Mouse (Mus musculus) regulatory T cell (primary cell): Measurements from ENCODE around the gene Ate1.
"Not testable (repeated sequence)": the region's sequence is repeated elsewhere in the genome, so short reads cannot be mapped to it uniquely, and the experiment has no call there.

ENCODE experiments used
- in situ Hi-C: fragments of 300-600 bp; cut with MboI, MseI; formaldehyde crosslinking; loops from one replicate; pipeline ENCODE4 v1.15.1; 2025; ENCODE audit warnings: high pct_unique_total_duplicates

Ate1 gene

GRCm38 (mm10) chr7:130419961-130420360 is 100.2 kb downstream of the Ate1 start:
- in situ Hi-C loops, result no loop called here

- in situ Hi-C loops, result no loop called here
These were observed 112.5 kb downstream of the Ate1 start for GRCm38 (mm10) chr7:130407622-130408021.

- in situ Hi-C loops, result no loop called here
These were observed 116.8 kb downstream of the Ate1 start for GRCm38 (mm10) chr7:130403346-130403745.

- in situ Hi-C loops, result no loop called here
These were observed 125.5 kb downstream of the Ate1 start for GRCm38 (mm10) chr7:130394697-130395096.

- in situ Hi-C loops, result not testable (repeated sequence)
These were observed 130.1 kb downstream of the Ate1 start for GRCm38 (mm10) chr7:130390060-130390459.

- in situ Hi-C loops, result no loop called here
These were observed 133.9 kb downstream of the Ate1 start for GRCm38 (mm10) chr7:130386308-130386707.

GRCm38 (mm10) chr7:130385732-130386294 is 134.4 kb downstream of the Ate1 start:
- in situ Hi-C loops, result no loop called here

GRCm38 (mm10) chr7:130382126-130382525 is 138.0 kb downstream of the Ate1 start:
- in situ Hi-C loops, result loop anchor here (5.0 kb wide), 1 partner anchor 735 kb away; no protein-coding TSS in a partner anchor

GRCm38 (mm10) chr7:130381387-130381951 is 138.7 kb downstream of the Ate1 start:
- in situ Hi-C loops, result loop anchor here (5.0 kb wide), 1 partner anchor 734 kb away; no protein-coding TSS in a partner anchor

- in situ Hi-C loops, result loop anchor here (5.0 kb wide), 1 partner anchor 734 kb away; no protein-coding TSS in a partner anchor
These were observed 139.3 kb downstream of the Ate1 start for GRCm38 (mm10) chr7:130380769-130381355.

- in situ Hi-C loops, result loop anchor here (5.0 kb wide), 1 partner anchor 733 kb away; no protein-coding TSS in a partner anchor
These were observed 139.8 kb downstream of the Ate1 start for GRCm38 (mm10) chr7:130380367-130380766.

- in situ Hi-C loops, result loop anchor here (5.0 kb wide), 1 partner anchor 733 kb away; no protein-coding TSS in a partner anchor
These were observed 140.3 kb downstream of the Ate1 start for GRCm38 (mm10) chr7:130379886-130380285.

GRCm38 (mm10) chr7:130378308-130378707 is 141.9 kb downstream of the Ate1 start:
- in situ Hi-C loops, result no loop called here

- in situ Hi-C loops, result no loop called here
These were observed 145.9 kb downstream of the Ate1 start for GRCm38 (mm10) chr7:130374311-130374710.

GRCm38 (mm10) chr7:130368827-130369641 is 151.1 kb downstream of the Ate1 start:
- in situ Hi-C loops, result no loop called here

- in situ Hi-C loops, result no loop called here
These were observed 151.9 kb downstream of the Ate1 start for GRCm38 (mm10) chr7:130368036-130368826.

GRCm38 (mm10) chr7:130367222-130368035 is 152.7 kb downstream of the Ate1 start:
- in situ Hi-C loops, result no loop called here

GRCm38 (mm10) chr7:130365711-130366110 is 154.5 kb downstream of the Ate1 start:
- in situ Hi-C loops, result no loop called here
